Mouse (Mus musculus): ENCODE results near the gene Tbx18. TPM values are rescaled to one million over a fixed set of nuclear protein-coding genes. Genes with fewer than 3 reads are reported as not detected.
A peak's percentile ranks its signal among the peaks of the same experiment; 100 is the strongest.

The Tbx18 gene
- 28.0 and 35.3 TPM in 2 replicates for polyA plus RNA-seq (2016; fragmentation: Nextera tagmentation; extraction: Ambion mirVana)

DNA sequence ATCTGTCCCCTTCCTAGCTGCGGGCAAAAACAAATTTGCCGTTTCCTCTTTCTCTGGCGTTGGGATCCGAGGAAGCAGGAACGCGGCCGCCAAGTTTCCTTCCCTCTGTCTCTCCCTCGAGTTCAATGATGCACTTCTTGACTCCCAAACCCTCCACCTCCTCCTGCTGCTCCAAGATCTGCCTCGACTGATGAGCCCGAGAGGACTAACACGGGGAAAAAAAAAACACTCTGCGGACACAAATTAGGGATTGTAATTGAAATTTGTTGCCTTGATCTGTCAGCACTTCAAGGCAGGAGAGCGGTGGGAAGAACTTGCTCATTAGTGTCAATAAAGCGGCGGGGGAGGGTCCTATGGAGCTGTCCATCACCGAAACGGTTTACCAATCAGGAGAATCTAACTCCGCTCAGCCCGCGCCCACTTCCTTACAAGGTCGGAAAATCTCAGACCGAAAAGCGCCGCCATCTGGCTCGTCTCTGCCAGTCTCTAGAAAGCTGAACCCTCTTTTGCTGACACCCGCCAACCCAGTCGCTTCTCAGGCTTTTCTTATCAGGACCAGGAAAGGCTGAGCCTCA lies at the start of gene Tbx18:
Gene Tbx18 (minus strand): TSS at position 300 of the 575 bp plus-strand sequence.
- under 1% methylated on average over 27 of the region's 27 CpGs for WGBS
- no peaks in the 10 kb centered on the region for H3K9me3 ChIP-seq

DNA sequence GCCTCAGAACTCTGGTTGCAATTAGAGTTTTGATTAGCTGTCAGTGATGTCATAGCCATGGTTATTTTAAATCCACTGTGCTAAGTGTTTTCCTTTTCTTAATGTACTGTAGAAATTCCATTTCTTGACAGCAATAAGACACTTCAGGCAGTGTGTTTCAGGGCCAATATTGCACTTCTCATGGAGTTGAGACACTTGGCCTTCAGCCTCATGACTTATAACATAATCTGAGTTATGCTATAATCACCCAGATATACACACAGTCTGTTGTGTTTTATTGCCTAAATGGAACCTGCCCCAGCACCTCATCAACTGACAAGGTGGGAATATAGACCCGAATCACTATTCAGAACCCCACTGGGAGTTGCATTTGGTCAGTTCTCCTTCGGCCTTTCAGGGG lies 42.9 kb upstream of the Tbx18 start:
- no peak overlapping the region for H3K4me3 ChIP-seq (replicated peaks)
- H3K27me3 ChIP-seq, result peaks cover 6% of the 10 kb centered on the region; the same call in 1 of the 2 replicates
- H3K27ac ChIP-seq, result 0 out of 2 replicates have a peak overlapping the region, but pooled peaks have one; percentile 41
- H3K4me1 ChIP-seq (replicated peaks), result peaks cover 28% of the 10 kb centered on the region
- H3K36me3 ChIP-seq, result no peaks in the 10 kb centered on the region
- ATAC-seq (ENCODE audit: insufficient number of reproducible peaks, insufficient read depth, low FRiP score, low TSS enrichment, low read depth), result 0 out of 2 replicates have a peak, but pooled peaks have one; percentile 35
- H3K4me2 ChIP-seq, result no peak overlapping the region
- no peak overlapping the region for H3K9ac ChIP-seq (replicated peaks)
- no peaks in the 10 kb centered on the region for H3K9me3 ChIP-seq
- WGBS, result 40% methylated on average over 2 of the region's 2 CpGs

More for the DNA sequence above, at the start of gene Tbx18:
- peak within 1 kb of the TSS; percentile 92 for H3K4me3 ChIP-seq (replicated peaks)
- H3K27me3 ChIP-seq, result peaks cover 54% of the 10 kb centered on the region
- H3K4me1 ChIP-seq (replicated peaks), result peaks cover 41% of the 10 kb centered on the region
- peak within 1 kb of the TSS; percentile 100 for H3K9ac ChIP-seq (replicated peaks)
- peaks cover 4% of the 10 kb centered on the region; the same call in 1 of the 2 replicates for H3K36me3 ChIP-seq
- peak within 1 kb of the TSS; percentile 98 for H3K27ac ChIP-seq
- ATAC-seq (ENCODE audit: insufficient number of reproducible peaks, insufficient read depth, low FRiP score, low TSS enrichment, low read depth), result peak; percentile 90
- H3K4me2 ChIP-seq, result peak within 1 kb of the TSS; percentile 73

DNA sequence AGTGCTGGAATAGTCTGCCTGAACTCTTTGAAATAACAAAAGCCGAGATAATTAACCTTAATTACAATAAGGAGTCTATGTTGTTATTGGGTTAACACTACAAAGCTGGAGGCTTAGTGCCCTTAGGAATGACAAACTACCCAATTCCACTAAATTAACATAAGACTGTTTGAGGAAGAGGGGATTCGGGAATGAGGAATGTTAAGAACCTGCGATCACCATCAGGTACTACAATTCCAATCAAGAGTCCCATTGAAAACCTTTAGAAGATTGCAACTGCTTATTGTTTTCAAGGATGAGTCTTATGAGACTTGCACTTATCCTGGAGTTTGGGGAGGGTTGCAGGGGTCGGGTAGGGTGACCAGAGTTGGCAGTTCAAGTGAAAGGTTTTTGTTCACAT lies 24.6 kb upstream of the Tbx18 start:
- WGBS, result 78% methylated on average over 4 of the region's 4 CpGs
- no peak overlapping the region for H3K4me3 ChIP-seq (replicated peaks)
- no peaks in the 10 kb centered on the region for H3K36me3 ChIP-seq
- H3K27ac ChIP-seq, result no peak overlapping the region
- H3K9ac ChIP-seq (replicated peaks), result no peak overlapping the region
- no peaks in the 10 kb centered on the region; the same call in 1 of the 2 replicates for H3K4me1 ChIP-seq (replicated peaks)
- no peaks in the 10 kb centered on the region for H3K27me3 ChIP-seq
- no peaks in the 10 kb centered on the region for H3K9me3 ChIP-seq
- no peak overlapping the region for H3K4me2 ChIP-seq
- ATAC-seq (ENCODE audit: insufficient number of reproducible peaks, insufficient read depth, low FRiP score, low TSS enrichment, low read depth), result no peak

DNA sequence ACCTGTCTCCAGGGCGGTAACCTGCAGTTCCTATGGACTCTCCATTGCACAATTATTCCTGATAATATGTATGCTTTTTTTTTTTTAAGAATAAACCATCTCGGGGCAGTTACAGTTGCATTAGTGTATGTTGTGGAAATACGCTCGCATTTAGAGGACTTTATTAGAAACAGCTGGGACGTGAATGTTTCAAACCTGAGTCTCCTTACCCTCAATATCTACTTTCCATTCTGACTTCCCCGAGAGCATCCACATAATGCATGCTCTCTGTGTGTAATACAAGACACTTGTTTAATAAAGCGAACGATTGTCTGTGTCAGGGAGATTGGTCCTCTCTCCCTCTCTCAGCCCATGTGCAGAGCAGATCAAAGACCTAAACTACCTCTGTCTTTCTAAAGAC lies 10.5 kb upstream of the Tbx18 start:
- Histone ChIP-seq H3K9me3 (no peaks in the 10 kb centered on the region), H3K4me2 (no peak overlapping the region), H3K4me1 (replicated peaks) (peaks cover 39% of the 10 kb centered on the region), H3K27me3 (peaks cover 55% of the 10 kb centered on the region), H3K9ac (replicated peaks) (no peak overlapping the region), H3K27ac (peak overlapping the region; percentile 1; the same call in 1 of the 2 replicates), H3K4me3 (replicated peaks) (no peak overlapping the region), H3K36me3 (no peaks in the 10 kb centered on the region)
- 35% methylated on average over 8 of the region's 8 CpGs for WGBS
- no peak; the same call in 1 of the 2 replicates for ATAC-seq (ENCODE audit: insufficient number of reproducible peaks, insufficient read depth, low FRiP score, low TSS enrichment, low read depth)

DNA sequence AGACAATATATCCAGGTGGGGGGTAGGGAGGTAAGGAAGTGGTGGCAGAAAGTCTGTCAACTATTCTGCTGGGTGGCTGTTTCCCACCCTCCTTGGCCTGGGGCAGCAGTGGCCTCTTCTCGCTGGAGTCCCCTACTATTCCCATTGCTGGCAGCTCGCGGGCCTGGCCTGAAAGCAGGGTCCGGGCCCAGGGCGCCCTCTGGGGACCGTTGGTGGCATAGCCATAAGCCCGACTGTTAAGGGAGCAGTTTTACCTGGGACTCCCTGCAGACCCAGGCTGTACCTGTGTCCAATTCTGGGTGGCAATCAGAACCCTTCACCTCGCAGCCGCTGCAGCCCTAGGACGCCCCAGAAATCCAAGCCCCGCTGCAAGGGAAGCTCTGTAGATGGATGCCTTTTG lies 9.6 kb upstream of the Tbx18 start:
- H3K4me2 ChIP-seq, result peak overlapping the region; percentile 79
- peak; percentile 43 for ATAC-seq (ENCODE audit: insufficient number of reproducible peaks, insufficient read depth, low FRiP score, low TSS enrichment, low read depth)
- H3K9ac ChIP-seq (replicated peaks), result peak overlapping the region; percentile 40; the same call in 1 of the 2 replicates
- no peaks in the 10 kb centered on the region for H3K36me3 ChIP-seq
- peak overlapping the region; percentile 42; the same call in 1 of the 2 replicates for H3K4me3 ChIP-seq (replicated peaks)
- peaks cover 63% of the 10 kb centered on the region for H3K27me3 ChIP-seq
- H3K27ac ChIP-seq, result peak overlapping the region; percentile 83
- no peaks in the 10 kb centered on the region for H3K9me3 ChIP-seq
- peaks cover 40% of the 10 kb centered on the region for H3K4me1 ChIP-seq (replicated peaks)
- under 1% methylated on average over 11 of the region's 11 CpGs for WGBS

DNA sequence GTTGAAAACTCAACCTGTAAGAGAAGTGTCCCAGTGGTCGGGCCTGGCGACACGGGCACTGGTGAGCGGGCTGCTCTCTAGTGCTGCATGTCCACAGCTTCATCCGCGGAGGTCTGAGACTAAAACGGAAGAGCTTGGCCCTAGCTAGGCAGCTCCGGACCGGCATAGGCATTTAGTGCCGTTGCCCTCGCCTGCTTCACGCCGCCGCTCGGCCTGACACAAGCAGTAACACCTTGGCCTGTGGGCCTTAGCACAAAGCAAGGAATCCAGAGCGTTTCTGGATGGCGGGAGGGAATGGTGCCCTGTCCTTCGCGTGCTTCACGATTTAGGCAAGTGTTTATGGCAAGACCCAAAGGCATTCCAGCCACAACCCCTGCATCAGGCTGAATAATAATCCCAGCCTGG lies 9.2 kb upstream of the Tbx18 start:
- peak; percentile 34 for ATAC-seq (ENCODE audit: insufficient number of reproducible peaks, insufficient read depth, low FRiP score, low TSS enrichment, low read depth)
- H3K4me1 ChIP-seq (replicated peaks), result peaks cover 42% of the 10 kb centered on the region
- peak overlapping the region; percentile 40; the same call in 1 of the 2 replicates for H3K9ac ChIP-seq (replicated peaks)
- no peaks in the 10 kb centered on the region for H3K9me3 ChIP-seq
- WGBS, result 3% methylated on average over 20 of the region's 20 CpGs
- no peaks in the 10 kb centered on the region for H3K36me3 ChIP-seq
- peak overlapping the region; percentile 83 for H3K27ac ChIP-seq
- peak overlapping the region; percentile 42 for H3K4me3 ChIP-seq (replicated peaks)
- H3K4me2 ChIP-seq, result peak overlapping the region; percentile 79
- H3K27me3 ChIP-seq, result peaks cover 66% of the 10 kb centered on the region

DNA sequence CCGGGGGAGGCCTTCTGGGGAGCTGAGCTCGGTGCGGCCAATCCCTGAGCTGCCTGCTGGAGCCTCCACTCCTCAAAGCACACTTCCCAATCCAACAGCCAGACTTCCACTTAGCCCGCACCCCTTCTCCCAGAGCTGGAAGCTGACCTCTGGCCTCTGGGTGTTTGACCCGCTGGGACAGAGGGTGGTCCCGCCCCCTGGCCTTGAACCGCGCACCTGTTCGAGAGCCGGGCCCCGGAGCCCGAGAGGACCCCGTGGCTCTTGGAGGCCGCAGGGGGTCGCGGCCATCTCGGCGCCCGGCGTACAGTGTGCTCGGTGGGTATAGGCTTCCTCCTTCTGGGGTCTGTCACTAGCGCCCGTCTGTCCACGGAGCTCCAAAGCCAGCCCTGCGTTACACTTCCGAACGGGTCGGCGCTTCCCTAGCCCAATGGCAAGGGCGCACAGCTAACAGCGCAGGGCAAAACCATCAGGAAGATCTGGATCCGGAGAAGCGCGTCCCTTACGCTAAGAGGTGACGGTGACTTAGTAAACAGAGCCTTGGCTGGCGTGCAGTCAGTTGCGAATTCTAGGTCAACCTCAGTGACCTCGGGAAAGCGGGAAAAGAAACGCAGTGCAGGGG lies 8.6 kb upstream of the Tbx18 start:
- H3K27me3 ChIP-seq, result peaks cover 72% of the 10 kb centered on the region

DNA sequence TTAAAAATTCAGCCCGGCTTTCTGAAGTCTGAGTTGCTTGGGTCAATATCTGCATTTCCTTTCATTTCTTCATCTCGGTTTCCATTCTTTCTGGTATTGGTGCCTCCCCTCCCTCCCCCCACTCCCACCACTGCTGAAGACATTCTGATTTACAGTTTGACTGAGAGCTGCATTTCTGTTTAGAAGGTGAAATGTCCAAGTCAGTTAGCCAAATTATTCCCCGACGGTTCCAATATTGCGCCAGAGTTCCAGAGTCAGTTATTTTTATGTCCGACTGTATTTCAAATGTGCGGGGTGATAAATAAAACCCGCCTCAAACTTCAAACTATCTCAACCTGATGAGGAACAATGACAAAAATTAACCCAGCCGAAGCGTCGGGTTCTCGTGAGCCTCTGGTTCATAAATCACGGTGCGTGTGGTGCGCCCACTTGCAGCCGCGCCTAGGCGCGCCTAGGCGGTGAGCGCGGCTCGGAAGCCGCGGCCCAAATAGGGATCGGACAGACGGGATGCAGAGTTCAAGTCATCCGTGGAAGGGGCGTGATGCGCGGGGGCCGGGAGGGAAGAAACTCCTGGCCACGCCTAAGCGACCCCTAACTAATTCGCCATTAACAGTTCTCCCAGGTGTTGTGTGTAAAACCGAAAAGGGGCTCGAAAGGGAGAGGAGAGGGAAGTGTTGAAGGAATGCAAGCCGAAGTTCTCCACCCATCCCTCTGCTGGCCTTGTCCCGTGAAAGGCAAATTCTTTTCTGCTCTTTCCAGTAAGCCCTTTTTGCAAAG lies 7.9 kb upstream of the Tbx18 start:
- under 1% methylated on average over 39 of the region's 39 CpGs for WGBS
- Histone ChIP-seq H3K27me3 (peaks cover 78% of the 10 kb centered on the region), H3K9ac (replicated peaks) (peak overlapping the region; percentile 56), H3K4me3 (replicated peaks) (peak overlapping the region; percentile 42), H3K27ac (peak overlapping the region; percentile 83), H3K4me1 (replicated peaks) (peaks cover 55% of the 10 kb centered on the region), H3K4me2 (peak overlapping the region; percentile 79), H3K9me3 (no peaks in the 10 kb centered on the region), H3K36me3 (no peaks in the 10 kb centered on the region)
- no peak for ATAC-seq (ENCODE audit: insufficient number of reproducible peaks, insufficient read depth, low FRiP score, low TSS enrichment, low read depth)

More for the DNA sequence above, 8.6 kb upstream of the Tbx18 start:
- no peaks in the 10 kb centered on the region for H3K36me3 ChIP-seq
- peak overlapping the region; percentile 42 for H3K4me3 ChIP-seq (replicated peaks)
- WGBS, result under 1% methylated on average over 41 of the region's 41 CpGs
- H3K9ac ChIP-seq (replicated peaks), result peak overlapping the region; percentile 56
- H3K4me1 ChIP-seq (replicated peaks), result peaks cover 48% of the 10 kb centered on the region
- no peaks in the 10 kb centered on the region for H3K9me3 ChIP-seq
- ATAC-seq (ENCODE audit: insufficient number of reproducible peaks, insufficient read depth, low FRiP score, low TSS enrichment, low read depth), result peak; percentile 39; the same call in 1 of the 2 replicates
- peak overlapping the region; percentile 83 for H3K27ac ChIP-seq
- peak overlapping the region; percentile 79 for H3K4me2 ChIP-seq

DNA sequence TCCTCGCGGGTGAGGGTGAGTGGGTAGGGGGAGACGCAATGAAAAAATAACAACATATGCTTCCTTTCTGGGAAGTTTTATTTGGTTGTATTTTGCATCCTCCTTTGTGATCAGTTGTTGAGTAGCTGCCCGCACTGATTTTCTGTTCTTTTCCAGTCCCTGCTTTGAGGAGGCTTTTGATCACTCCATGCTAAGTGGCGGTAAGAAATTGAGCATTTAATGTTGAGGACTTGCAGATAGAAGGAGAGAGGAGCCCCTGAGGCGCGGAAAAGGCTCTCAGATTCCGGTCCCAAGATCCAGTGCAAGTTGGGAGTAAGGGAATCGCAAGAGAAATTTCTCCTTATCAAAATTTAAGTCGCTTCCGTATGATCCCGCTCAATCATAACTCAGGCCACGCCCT lies 7.1 kb upstream of the Tbx18 start:
- Histone ChIP-seq H3K4me2 (peak overlapping the region; percentile 79), H3K4me3 (replicated peaks) (peak overlapping the region; percentile 42; the same call in 1 of the 2 replicates), H3K9me3 (no peaks in the 10 kb centered on the region), H3K36me3 (no peaks in the 10 kb centered on the region), H3K4me1 (replicated peaks) (peaks cover 63% of the 10 kb centered on the region), H3K9ac (replicated peaks) (no peak overlapping the region), H3K27me3 (peaks cover 80% of the 10 kb centered on the region), H3K27ac (no peak overlapping the region)
- no peak for ATAC-seq (ENCODE audit: insufficient number of reproducible peaks, insufficient read depth, low FRiP score, low TSS enrichment, low read depth)
- WGBS, result under 1% methylated on average over 13 of the region's 13 CpGs

DNA sequence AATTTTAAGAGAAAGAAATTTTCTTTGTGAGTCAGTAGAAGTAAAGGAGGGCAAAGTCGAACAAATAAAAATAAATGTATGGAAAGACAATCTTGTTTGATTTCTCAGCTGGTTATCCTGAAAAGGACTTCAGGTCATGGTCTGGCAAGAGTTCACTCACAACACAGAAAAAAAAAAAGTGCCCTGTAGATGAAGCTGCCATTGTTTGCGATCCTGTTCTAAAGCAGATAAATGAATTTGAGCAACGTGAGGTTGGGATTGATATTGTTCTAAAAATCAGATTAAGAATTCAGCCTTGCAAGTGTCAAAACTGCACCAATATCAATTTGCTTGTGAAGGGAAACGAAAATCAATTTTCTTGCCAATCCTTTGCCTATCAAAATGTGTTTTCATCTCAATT lies 6.2 kb upstream of the Tbx18 start:
- no peak overlapping the region for H3K27ac ChIP-seq
- no peak overlapping the region for H3K4me3 ChIP-seq (replicated peaks)
- H3K9ac ChIP-seq (replicated peaks), result no peak overlapping the region
- no peak overlapping the region for H3K4me2 ChIP-seq
- no peaks in the 10 kb centered on the region for H3K36me3 ChIP-seq
- peaks cover 72% of the 10 kb centered on the region for H3K4me1 ChIP-seq (replicated peaks)
- no peaks in the 10 kb centered on the region for H3K9me3 ChIP-seq
- H3K27me3 ChIP-seq, result peaks cover 80% of the 10 kb centered on the region
- WGBS, result 7% methylated on average over 4 of the region's 4 CpGs
- no peak for ATAC-seq (ENCODE audit: insufficient number of reproducible peaks, insufficient read depth, low FRiP score, low TSS enrichment, low read depth)

DNA sequence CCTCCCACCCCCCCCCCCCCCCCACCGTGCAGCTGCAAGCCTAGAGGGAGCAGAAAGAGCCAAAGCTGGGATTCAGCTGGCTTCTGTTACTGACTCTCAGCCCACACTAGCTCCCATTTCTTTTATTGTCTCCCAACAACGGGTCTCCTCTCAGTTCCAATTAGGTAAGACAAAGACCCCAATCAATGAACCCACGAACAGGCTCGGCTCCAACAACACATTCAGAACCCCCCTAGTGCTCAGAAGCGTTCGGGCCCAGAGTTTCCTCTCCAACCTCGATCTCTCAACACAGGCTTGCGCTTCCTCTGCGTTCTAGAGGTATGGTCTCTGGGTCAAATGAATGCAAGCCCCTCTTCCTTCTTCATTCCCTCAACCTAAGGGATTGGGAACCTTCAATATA lies 4.0 kb upstream of the Tbx18 start:
- H3K27me3 ChIP-seq, result peaks cover 68% of the 10 kb centered on the region
- H3K4me1 ChIP-seq (replicated peaks), result peaks cover 59% of the 10 kb centered on the region
- no peak for ATAC-seq (ENCODE audit: insufficient number of reproducible peaks, insufficient read depth, low FRiP score, low TSS enrichment, low read depth)
- no peak overlapping the region for H3K9ac ChIP-seq (replicated peaks)
- no peaks in the 10 kb centered on the region for H3K36me3 ChIP-seq
- H3K4me2 ChIP-seq, result peak overlapping the region; percentile 54
- H3K9me3 ChIP-seq, result no peaks in the 10 kb centered on the region
- no peak overlapping the region for H3K27ac ChIP-seq
- no peak overlapping the region for H3K4me3 ChIP-seq (replicated peaks)
- WGBS, result 2% methylated on average over 9 of the region's 9 CpGs

Measured in limb, embryonic 12.5 days (tissue).